Mouse (Mus musculus) liver, embryonic 14.5 days (tissue): ENCODE measurements around the gene Amph. TPM values are rescaled to one million over a fixed set of nuclear protein-coding genes. Genes with fewer than 3 reads are reported as not detected.

Experiments used
- ATAC-seq: fragments of 200-750 bp; cut with Nextera tagmentation; 2 replicates; pipeline ENCODE4 v1.8.0; 2017; ENCODE audit warnings: moderate number of reproducible peaks, mild to moderate bottlenecking, moderate library complexity; ENCODE audit not compliant: insufficient read depth
- DNase-seq, 3 experiments: peaks; one replicate each; pipeline ENCODE4 v3.0.0-alpha.2; 2012 to 2013; ENCODE audit warnings: low read depth in 3 of 3, low spot score in 3 of 3
- H3K27ac ChIP-seq: fragments of 300-500 bp; sonication (generic); 2 replicates; pipeline ENCODE4 v1.5.1; 2014; ENCODE audit warnings: moderate library complexity, mild to moderate bottlenecking, control low read depth, inconsistent platforms
- H3K27me3 ChIP-seq: fragments of 300-500 bp; sonication (generic); 2 replicates; pipeline ENCODE4 v1.6.1; 2014; ENCODE audit warnings: mild to moderate bottlenecking, low read length, moderate library complexity; ENCODE audit not compliant: control insufficient read depth, insufficient read depth
- H3K36me3 ChIP-seq: fragments of 300-500 bp; sonication (generic); replicated peaks from 2 replicates; pipeline ENCODE4 v1.6.1; 2014; ENCODE audit warnings: low read depth; ENCODE audit not compliant: control insufficient read depth, insufficient read depth
- H3K4me1 ChIP-seq, 2 experiments: fragments of 200-500 bp in 1 of 2; fragments of 300-500 bp in 1 of 2; sonication (generic) in 1 of 2; replicated peaks; 2 replicates each; pipeline ENCODE4 v1.6.1; 2012 to 2014; ENCODE audit warnings: antibody characterized with exemption in 1 of 2, inconsistent platforms in 1 of 2, low read length in 1 of 2; ENCODE audit not compliant: control insufficient read depth in 2 of 2, insufficient read depth in 2 of 2
- H3K4me2 ChIP-seq: fragments of 300-500 bp; sonication (generic); 2 replicates; pipeline ENCODE4 v1.6.1; 2014; ENCODE audit warnings: low read depth, mild to moderate bottlenecking, control low read depth, moderate library complexity
- H3K4me3 ChIP-seq, 2 experiments: fragments of 200-500 bp in 1 of 2; fragments of 300-500 bp in 1 of 2; sonication (generic) in 1 of 2; 2 replicates each; pipeline ENCODE4 v1.5.1; 2012 to 2014; ENCODE audit warnings: low read depth in 2 of 2, low read length in 2 of 2, mild to moderate bottlenecking in 2 of 2, control low read depth in 1 of 2, inconsistent platforms in 1 of 2, moderate library complexity in 1 of 2; ENCODE audit not compliant: insufficient read depth in 1 of 2
- H3K9ac ChIP-seq: fragments of 300-500 bp; sonication (generic); replicated peaks from 2 replicates; pipeline ENCODE4 v1.6.1; 2014; ENCODE audit warnings: mild to moderate bottlenecking, control low read depth, moderate library complexity
- H3K9me3 ChIP-seq: fragments of 300-500 bp; sonication (generic); 2 replicates; pipeline ENCODE4 v1.6.1; 2016; ENCODE audit warnings: low read length, mixed read lengths; ENCODE audit not compliant: control insufficient read depth
- CTCF ChIP-seq: IDR thresholded peaks from 2 replicates; pipeline ENCODE4 v1.5.1; 2016; ENCODE audit warnings: antibody characterized with exemption, low read depth, control low read depth
- EP300 ChIP-seq: IDR thresholded peaks from 2 replicates; pipeline ENCODE4 v1.6.1; 2016; ENCODE audit warnings: antibody characterized with exemption, low read depth
- WGBS: fragments of 180-500 bp; shearing (Covaris S2); extraction: QIAGEN DNeasy Blood & Tissue Kit; methylation state at CpG from one replicate; pipeline ENCODE4 v1.1.7; 2014; ENCODE audit not compliant: insufficient replicate concordance; 5-methylcytosine and 5-hydroxymethylcytosine counted together
- polyA plus RNA-seq, 2 experiments: library from polyadenylated mRNA; depleted of rRNA in 1 of 2; stranded (reverse) in 1 of 2; unstranded in 1 of 2; fragments of >200 nt; fragmentation: Nextera tagmentation in 1 of 2; extraction: Ambion mirVana in 1 of 2; gene quantifications; 2 replicates each; pipeline versions ENCODE4 v1.2.1 to v1.2.3; 2012 to 2014

The Amph gene
- polyA plus RNA-seq, 2 experiments = 0.20 TPM; not detected in 1

DNA sequence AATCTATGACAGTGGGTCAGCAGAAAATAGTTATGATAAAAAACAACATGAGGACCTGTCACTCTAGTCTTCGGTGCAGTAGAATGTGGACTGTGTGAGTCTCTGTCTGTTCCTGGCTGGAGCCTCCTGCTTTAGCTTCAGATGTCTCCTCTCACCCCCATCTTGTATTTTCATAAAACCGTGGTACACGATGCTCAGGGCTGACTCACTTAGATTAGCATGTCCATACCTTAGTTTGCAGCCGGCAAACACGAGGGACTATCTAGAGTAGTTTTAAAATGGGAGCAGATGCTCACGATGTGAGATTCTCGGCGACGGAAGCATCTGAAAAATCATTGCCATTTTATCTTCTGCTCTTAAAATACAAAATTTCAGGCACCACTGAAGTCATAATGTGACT is 54.5 kb downstream of the Amph start:
- no peak for ATAC-seq
- whole genome bisulfite sequencing = 74% methylated on average over 9 of the region's 9 CpGs
- Histone ChIP-seq H3K4me2 (no peak overlapping the region), H3K27ac (no peak overlapping the region), H3K4me3 (no peak overlapping the region), H3K36me3 (no peaks in the 10 kb centered on the region), H3K9ac (no peak overlapping the region), H3K9me3 (no peaks in the 10 kb centered on the region), H3K27me3 (no peaks in the 10 kb centered on the region), H3K4me1 (no peaks in the 10 kb centered on the region)
- DNase-seq = no peak
- no peak for TF ChIP-seq EP300
- TF ChIP-seq CTCF = no peak

DNA sequence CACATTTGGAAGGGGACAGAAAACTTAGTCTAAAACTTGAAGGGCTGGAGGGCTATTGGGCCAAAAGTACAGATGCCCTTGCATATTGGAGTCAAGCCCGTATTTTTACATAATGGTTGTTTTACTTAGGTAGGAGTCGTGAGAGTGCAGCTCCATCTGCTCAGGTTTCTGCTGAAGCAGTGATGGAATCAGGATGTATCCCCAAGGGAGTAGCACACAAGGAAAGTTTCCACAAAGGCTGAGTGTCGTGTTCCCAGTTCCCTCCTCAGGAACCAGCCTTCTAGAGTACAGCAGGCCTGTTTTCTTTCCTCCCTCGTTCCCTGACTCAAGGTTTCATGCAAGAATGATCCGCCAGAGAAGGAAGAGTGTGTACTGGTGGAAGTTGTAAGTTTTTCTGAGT is 56.4 kb downstream of the Amph start:
- Histone ChIP-seq H3K9me3 (no peaks in the 10 kb centered on the region), H3K4me3 (no peak overlapping the region), H3K27ac (no peak overlapping the region), H3K4me2 (no peak overlapping the region), H3K36me3 (no peaks in the 10 kb centered on the region), H3K9ac (no peak overlapping the region), H3K4me1 (no peaks in the 10 kb centered on the region), H3K27me3 (no peaks in the 10 kb centered on the region)
- DNase-seq = no peak
- ATAC-seq = no peak
- no peak for TF ChIP-seq CTCF
- no peak for TF ChIP-seq EP300
- WGBS = 51% methylated on average over 5 of the region's 5 CpGs

DNA sequence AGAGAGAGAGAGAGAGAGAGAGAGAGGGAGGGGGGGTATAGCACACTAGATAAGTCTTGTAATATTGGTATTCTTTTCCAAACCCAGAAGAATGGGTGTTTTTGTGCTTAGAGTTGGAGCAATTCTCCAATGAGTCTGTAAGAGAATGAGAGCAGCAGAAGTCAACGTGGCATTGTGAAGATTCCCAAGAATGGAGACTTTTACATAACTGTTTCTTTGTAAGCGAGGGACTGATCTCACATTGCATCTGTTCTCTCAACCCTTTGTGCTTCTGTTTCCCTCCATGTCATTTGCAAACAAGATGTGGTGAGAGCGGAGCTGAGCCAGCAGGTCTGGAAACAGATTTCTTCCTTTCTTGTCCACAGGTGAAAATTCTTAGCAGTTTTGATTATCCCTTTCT is 60.4 kb downstream of the Amph start:
- H3K27me3 ChIP-seq = no peaks in the 10 kb centered on the region
- no peak overlapping the region for H3K27ac ChIP-seq
- no peaks in the 10 kb centered on the region for H3K36me3 ChIP-seq
- no peaks in the 10 kb centered on the region for H3K9me3 ChIP-seq
- no peak overlapping the region for H3K4me3 ChIP-seq
- H3K4me2 ChIP-seq = no peak overlapping the region
- no peak overlapping the region for H3K9ac ChIP-seq
- 61% methylated on average over 3 of the region's 3 CpGs for WGBS
- no peaks in the 10 kb centered on the region for H3K4me1 ChIP-seq
- no peak for DNase-seq
- TF ChIP-seq CTCF (no peak), EP300 (no peak)
- ATAC-seq = no peak

DNA sequence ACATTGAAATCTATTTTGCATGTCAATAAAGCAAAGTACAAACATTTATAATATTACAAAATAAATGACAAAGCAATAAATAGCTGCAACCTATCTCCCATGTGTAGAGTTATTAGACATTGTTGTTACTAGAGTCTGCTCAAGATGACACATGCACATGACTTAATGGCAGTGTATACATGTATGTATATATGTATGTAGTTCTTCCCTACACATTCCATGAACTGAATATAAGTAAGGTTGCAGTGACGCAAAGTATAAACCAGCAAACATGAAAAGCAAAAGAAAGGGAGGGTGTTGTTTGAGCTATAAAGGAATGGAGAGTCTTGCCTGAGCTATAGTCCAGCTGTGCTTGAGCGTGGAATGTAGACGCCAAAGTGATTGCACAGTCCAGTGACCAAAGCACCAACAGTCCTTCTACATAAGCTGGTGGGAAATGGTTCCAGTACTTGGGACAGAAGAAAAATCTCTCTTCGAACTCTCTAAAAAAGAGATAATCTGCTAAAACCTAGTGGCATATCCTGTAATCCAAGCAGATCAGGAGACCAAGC is 66.9 kb downstream of the Amph start:
- H3K4me1 ChIP-seq = no peaks in the 10 kb centered on the region
- H3K9ac ChIP-seq = no peak overlapping the region
- ATAC-seq = no peak
- no peak overlapping the region for H3K27ac ChIP-seq
- no peak for DNase-seq
- no peaks in the 10 kb centered on the region for H3K36me3 ChIP-seq
- 62% methylated on average over 4 of the region's 4 CpGs for WGBS
- H3K27me3 ChIP-seq = no peaks in the 10 kb centered on the region
- H3K4me2 ChIP-seq = no peak overlapping the region
- H3K4me3 ChIP-seq = no peak overlapping the region
- TF ChIP-seq EP300 (no peak), CTCF (no peak)
- no peaks in the 10 kb centered on the region for H3K9me3 ChIP-seq

DNA sequence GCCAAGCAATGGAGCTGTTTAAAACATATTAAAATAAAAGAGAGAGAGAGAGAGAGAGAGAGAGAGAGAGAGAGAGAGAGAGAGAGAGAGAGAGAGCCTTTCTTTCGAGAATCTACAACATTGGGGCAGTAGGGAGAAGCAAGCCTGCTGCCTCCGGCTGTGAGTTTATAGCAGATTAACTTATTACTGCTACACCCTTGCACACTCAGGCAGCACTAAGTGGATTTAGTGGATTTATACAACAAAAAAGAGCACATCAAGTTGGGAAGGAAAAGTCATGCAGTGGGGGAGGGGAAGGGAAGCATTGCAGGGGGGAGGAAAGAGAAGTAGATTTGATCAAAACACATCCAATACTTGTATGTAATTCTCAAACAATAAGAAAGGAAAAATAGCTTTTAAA is 73.5 kb downstream of the Amph start:
- no peak overlapping the region for H3K27ac ChIP-seq
- H3K9me3 ChIP-seq = no peaks in the 10 kb centered on the region
- H3K4me2 ChIP-seq = no peak overlapping the region
- H3K36me3 ChIP-seq = no peaks in the 10 kb centered on the region
- H3K4me1 ChIP-seq = no peaks in the 10 kb centered on the region
- H3K9ac ChIP-seq = no peak overlapping the region
- TF ChIP-seq CTCF (no peak), EP300 (no peak)
- 66% methylated on average over 2 of the region's 2 CpGs for WGBS
- DNase-seq (no peak), ATAC-seq (no peak)
- H3K4me3 ChIP-seq = no peak overlapping the region
- no peaks in the 10 kb centered on the region for H3K27me3 ChIP-seq
